Mouse (Mus musculus) heart, embryonic 14.5 days (tissue): ENCODE measurements around the gene Col6a6. TPM values are rescaled to one million over a fixed set of nuclear protein-coding genes. Genes with fewer than 3 reads are reported as not detected.

Source experiments
- ATAC-seq: fragments of 200-750 bp; cut with Nextera tagmentation; 2 replicates; pipeline ENCODE4 v1.8.0; 2017; ENCODE audit warnings: low read depth, moderate TSS enrichment; ENCODE audit not compliant: insufficient number of reproducible peaks, insufficient read depth, low FRiP score
- H3K27ac ChIP-seq, 2 experiments: fragments of 200-500 bp in 1 of 2; fragments of 300-500 bp in 1 of 2; sonication (generic) in 1 of 2; replicated peaks in 1 of 2; 2 replicates each; pipeline ENCODE4 v1.5.1; 2012 to 2014; ENCODE audit warnings: low read depth in 2 of 2, low read length in 2 of 2, control low read depth in 1 of 2, mild to moderate bottlenecking in 1 of 2, mixed read lengths in 1 of 2; ENCODE audit not compliant: control insufficient read depth in 1 of 2, insufficient read depth in 1 of 2
- H3K27me3 ChIP-seq: fragments of 300-500 bp; sonication (generic); 2 replicates; pipeline ENCODE4 v1.6.1; 2014; ENCODE audit warnings: mild to moderate bottlenecking, low read length, control low read depth; ENCODE audit not compliant: control insufficient read depth, insufficient read depth
- H3K36me3 ChIP-seq: fragments of 300-500 bp; sonication (generic); 2 replicates; pipeline ENCODE4 v1.6.1; 2014; ENCODE audit warnings: mild to moderate bottlenecking, control low read depth, low read length, mixed read lengths; ENCODE audit not compliant: control insufficient read depth, insufficient read depth
- H3K4me1 ChIP-seq, 2 experiments: fragments of 200-500 bp in 1 of 2; fragments of 300-500 bp in 1 of 2; sonication (generic) in 1 of 2; 2 replicates each; pipeline ENCODE4 v1.6.1; 2012 to 2014; ENCODE audit warnings: low read length in 2 of 2, control low read depth in 1 of 2, mixed read lengths in 1 of 2; ENCODE audit not compliant: control insufficient read depth in 2 of 2, insufficient read depth in 2 of 2
- H3K4me2 ChIP-seq: fragments of 300-500 bp; sonication (generic); 2 replicates; pipeline ENCODE4 v1.6.1; 2014; ENCODE audit warnings: mild to moderate bottlenecking, low read length
- H3K4me3 ChIP-seq, 2 experiments: fragments of 200-500 bp in 1 of 2; fragments of 300-500 bp in 1 of 2; sonication (generic) in 1 of 2; 2 replicates each; pipeline ENCODE4 v1.5.1; 2012 to 2014; ENCODE audit warnings: low read length in 2 of 2, mild to moderate bottlenecking in 2 of 2, control low read depth in 1 of 2, low read depth in 1 of 2, moderate library complexity in 1 of 2; ENCODE audit not compliant: control insufficient read depth in 1 of 2, insufficient read depth in 1 of 2
- H3K9ac ChIP-seq: fragments of 300-500 bp; sonication (generic); 2 replicates; pipeline ENCODE4 v1.6.1; 2014; ENCODE audit warnings: mild to moderate bottlenecking, low read length
- H3K9me3 ChIP-seq: fragments of 300-500 bp; sonication (generic); 2 replicates; pipeline ENCODE4 v1.6.1; 2016; ENCODE audit warnings: low read length, control low read depth; ENCODE audit not compliant: control insufficient read depth
- WGBS: fragments of 180-500 bp; shearing (Covaris S2); extraction: QIAGEN DNeasy Blood & Tissue Kit; methylation state at CpG from one replicate; pipeline ENCODE4 v1.1.7; 2014; 5-methylcytosine and 5-hydroxymethylcytosine counted together
- polyA plus RNA-seq: library from polyadenylated mRNA; unstranded; fragments of >200 nt; fragmentation: Nextera tagmentation; extraction: Ambion mirVana; gene quantifications from 2 replicates; pipeline ENCODE4 v1.2.1, GENCODE M21; 2014

The Col6a6 gene
- polyA plus RNA-seq, 1 experiment from 2014 or later: 4.2 TPM

DNA sequence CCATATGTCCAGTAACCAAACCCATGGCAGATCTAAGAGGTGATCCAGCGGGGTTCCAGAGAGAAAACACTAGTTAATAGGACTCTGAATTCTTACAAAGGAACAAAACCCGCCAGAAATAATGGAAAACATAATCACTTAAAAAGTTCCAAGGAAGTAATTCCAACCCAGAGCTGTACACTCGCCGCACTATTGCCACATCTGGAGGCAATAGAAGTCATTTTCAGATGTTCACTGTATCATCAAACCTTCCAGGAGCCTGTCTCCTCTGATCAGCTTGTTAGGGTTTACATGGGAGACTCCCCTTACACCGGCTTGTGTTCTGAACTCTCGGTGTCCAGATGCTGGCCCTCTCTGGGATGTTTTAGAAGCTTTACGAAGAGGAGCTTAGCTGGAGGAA lies 108.6 kb downstream of the Col6a6 start:
- WGBS: 84% methylated on average over 7 of the region's 7 CpGs
- H3K4me3 ChIP-seq: no peak overlapping the region
- H3K27ac ChIP-seq: no peak overlapping the region
- no peaks in the 10 kb centered on the region for H3K36me3 ChIP-seq
- H3K9ac ChIP-seq: no peak overlapping the region
- no peak for ATAC-seq
- no peak overlapping the region for H3K4me2 ChIP-seq
- no peaks in the 10 kb centered on the region for H3K4me1 ChIP-seq
- H3K27me3 ChIP-seq: no peaks in the 10 kb centered on the region
- H3K9me3 ChIP-seq: no peaks in the 10 kb centered on the region

GRCm38 (mm10) chr9:105712049-105712448 lies 115.9 kb downstream of the Col6a6 start:
- Histone ChIP-seq H3K36me3 (no peaks in the 10 kb centered on the region), H3K4me3 (no peak overlapping the region), H3K27me3 (no peaks in the 10 kb centered on the region), H3K9me3 (no peaks in the 10 kb centered on the region), H3K9ac (no peak overlapping the region), H3K4me2 (no peak overlapping the region), H3K27ac (no peak overlapping the region), H3K4me1 (peaks cover 6 to 8% of the 10 kb centered on the region in 2 experiments; a peak in 3 of 4 replicates)
- no peak for ATAC-seq
- WGBS: 94% methylated on average over 3 of the region's 3 CpGs

- no peak overlapping the region for H3K9ac ChIP-seq
- no peaks in the 10 kb centered on the region for H3K9me3 ChIP-seq
- no peak overlapping the region for H3K4me2 ChIP-seq
- H3K36me3 ChIP-seq: no peaks in the 10 kb centered on the region
- no peak overlapping the region for H3K27ac ChIP-seq
- peaks cover 0 to 6% of the 10 kb centered on the region in 2 experiments; a peak in 3 of 4 replicates for H3K4me1 ChIP-seq
- no peak for ATAC-seq
- H3K27me3 ChIP-seq: no peaks in the 10 kb centered on the region
- no peak overlapping the region for H3K4me3 ChIP-seq
- WGBS: 100% methylated on average over 1 of the region's 1 CpGs
Observed at GRCm38 (mm10) chr9:105705011-105705410, 122.9 kb downstream of the Col6a6 start.

DNA sequence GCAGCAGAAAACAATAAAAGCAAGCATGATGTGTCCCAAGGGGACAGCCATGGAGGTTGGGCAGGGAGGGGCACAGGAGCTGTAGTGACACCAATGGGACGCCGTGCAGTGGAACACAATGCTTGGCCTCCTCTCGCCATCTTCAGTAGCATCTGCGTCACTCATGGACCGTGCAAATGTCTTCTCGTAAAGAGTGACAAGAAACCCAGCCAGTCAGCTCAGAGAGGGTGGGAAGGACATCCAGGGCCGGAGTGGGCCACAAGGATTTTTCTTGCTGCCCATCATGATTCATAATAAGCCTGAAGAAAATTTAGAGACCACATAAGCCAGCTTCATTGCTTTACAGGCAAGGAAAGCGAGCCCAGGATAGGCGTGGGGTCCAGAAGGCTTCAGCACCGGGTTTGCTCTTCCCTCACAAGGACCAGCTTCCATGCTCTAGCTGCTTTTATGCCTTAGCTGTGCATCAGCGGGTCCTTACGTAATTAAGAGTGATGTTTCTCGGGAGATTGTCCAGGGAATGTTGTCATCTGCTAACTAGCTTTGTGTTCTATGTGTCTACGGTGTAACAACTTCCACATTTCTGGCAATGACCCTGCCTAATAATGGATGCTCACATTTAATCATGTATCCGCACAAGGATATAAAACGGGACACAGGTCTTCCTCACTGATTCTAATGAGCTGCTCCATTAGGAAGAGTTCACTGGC lies 123.6 kb downstream of the Col6a6 start:
- Histone ChIP-seq H3K9ac (no peak overlapping the region), H3K36me3 (no peaks in the 10 kb centered on the region), H3K4me1 (peaks cover 0 to 6% of the 10 kb centered on the region in 2 experiments; a peak in 3 of 4 replicates), H3K4me3 (no peak overlapping the region), H3K27me3 (no peaks in the 10 kb centered on the region), H3K9me3 (no peaks in the 10 kb centered on the region), H3K27ac (no peak overlapping the region), H3K4me2 (no peak overlapping the region)
- no peak for ATAC-seq
- WGBS: 85% methylated on average over 16 of the region's 16 CpGs

- WGBS: 82% methylated on average over 9 of the region's 9 CpGs
- Histone ChIP-seq H3K4me2 (no peak overlapping the region), H3K9me3 (no peaks in the 10 kb centered on the region), H3K9ac (no peak overlapping the region), H3K4me1 (peaks cover 21 to 27% of the 10 kb centered on the region in 2 experiments), H3K27me3 (no peaks in the 10 kb centered on the region), H3K36me3 (no peaks in the 10 kb centered on the region), H3K27ac (no peak overlapping the region), H3K4me3 (no peak overlapping the region)
- no peak for ATAC-seq
Observed at GRCm38 (mm10) chr9:105701966-105702365, 126.0 kb downstream of the Col6a6 start.

DNA sequence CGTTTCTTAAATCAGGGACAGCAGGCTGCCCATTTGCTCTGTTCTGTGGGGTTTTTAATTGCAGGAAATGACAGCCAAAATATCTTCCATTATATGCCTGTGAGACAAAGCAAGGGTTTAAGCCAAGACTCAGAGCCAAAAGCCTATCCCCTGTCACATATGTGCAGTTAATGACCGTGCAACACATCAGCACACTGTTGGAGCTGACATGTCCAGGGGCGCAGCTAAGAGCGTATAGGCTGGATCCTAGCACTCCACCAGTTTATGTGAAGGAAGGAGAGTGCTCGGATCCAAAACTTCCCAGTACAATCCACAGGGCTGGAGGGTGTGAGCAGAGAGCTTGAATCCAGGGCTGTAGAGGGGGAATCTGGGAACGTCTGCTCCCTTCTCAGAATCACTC lies 127.3 kb downstream of the Col6a6 start:
- no peak for ATAC-seq
- Histone ChIP-seq H3K27ac (no peak overlapping the region), H3K9me3 (no peaks in the 10 kb centered on the region), H3K4me1 (peaks cover 27 to 33% of the 10 kb centered on the region in 2 experiments), H3K36me3 (no peaks in the 10 kb centered on the region), H3K27me3 (peaks cover under 1% of the 10 kb centered on the region; the same call in 1 of the 2 replicates), H3K9ac (no peak overlapping the region), H3K4me2 (no peak overlapping the region), H3K4me3 (no peak overlapping the region)
- WGBS: 82% methylated on average over 6 of the region's 6 CpGs

- Histone ChIP-seq H3K27ac (peak overlapping the region; percentile 80 to 92), H3K4me2 (peak overlapping the region; percentile 50), H3K9me3 (no peaks in the 10 kb centered on the region), H3K4me3 (no peak overlapping the region), H3K36me3 (no peaks in the 10 kb centered on the region), H3K9ac (peak overlapping the region; percentile 38; the same call in 1 of the 2 replicates), H3K27me3 (peaks cover 9% of the 10 kb centered on the region), H3K4me1 (peaks cover 27 to 33% of the 10 kb centered on the region in 2 experiments)
- ATAC-seq: peak; percentile 72
- WGBS: 6% methylated on average over 9 of the region's 9 CpGs
Observed at GRCm38 (mm10) chr9:105697764-105698396, 130.1 kb downstream of the Col6a6 start.
